Mouse (Mus musculus) left cerebral cortex, adult 6 months (tissue): Measurements from ENCODE around the gene Gm49322. TPM values are rescaled to one million over a fixed set of nuclear protein-coding genes. Genes with fewer than 3 reads are reported as not detected.

Experiments used
- long read RNA-seq, 2 experiments: library from polyadenylated mRNA; unstranded; transcript quantifications; one replicate each; pipeline ENCODE4 v2.0.0; 2019 to 2020
- polyA plus RNA-seq: library from polyadenylated mRNA; unstranded; fragments of <200 nt; fragmentation: Nextera tagmentation; gene quantifications from 2 replicates; pipeline ENCODE4 v1.2.3, GENCODE M21; 2021

Gene Gm49322
- 0.10 and 0.25 TPM in 2 replicates for polyA plus RNA-seq
- long read RNA-seq, experiment 1, full-length matches to known transcripts: 5 of 5 reads
- long read RNA-seq, experiment 1, partial matches to known transcripts: 0 of 5 reads
- long read RNA-seq, experiment 1, other reads (novel, unspliced or antisense): 0 of 5 reads
- long read RNA-seq, experiment 2, full-length matches to known transcripts: 3 of 6 reads
- long read RNA-seq, experiment 2, partial matches to known transcripts: 3 of 6 reads
- long read RNA-seq, experiment 2, other reads (novel, unspliced or antisense): 0 of 6 reads

DNA sequence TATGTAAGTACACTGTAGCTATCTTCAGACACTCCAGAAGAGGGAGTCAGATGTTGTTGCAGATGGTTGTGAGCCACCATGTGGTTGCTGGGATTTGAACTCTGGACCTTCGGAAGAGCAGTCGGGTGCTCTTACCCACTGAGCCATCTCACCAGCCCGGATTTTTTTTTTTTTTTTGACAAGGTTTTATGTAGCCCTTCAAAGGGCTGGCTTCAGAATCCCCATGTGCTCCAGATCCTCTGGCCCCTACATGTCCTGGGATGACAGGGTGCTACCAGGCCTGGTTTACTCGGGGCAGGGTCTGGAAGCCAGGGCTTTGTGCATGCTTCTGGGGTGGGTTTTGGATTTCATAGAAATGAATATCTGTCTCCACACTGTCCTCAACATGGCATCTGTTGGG, at the start of gene Gm49322:
Gene Gm49322, plus strand, starts transcription at position 301 of the 400 bp plus-strand sequence.

DNA sequence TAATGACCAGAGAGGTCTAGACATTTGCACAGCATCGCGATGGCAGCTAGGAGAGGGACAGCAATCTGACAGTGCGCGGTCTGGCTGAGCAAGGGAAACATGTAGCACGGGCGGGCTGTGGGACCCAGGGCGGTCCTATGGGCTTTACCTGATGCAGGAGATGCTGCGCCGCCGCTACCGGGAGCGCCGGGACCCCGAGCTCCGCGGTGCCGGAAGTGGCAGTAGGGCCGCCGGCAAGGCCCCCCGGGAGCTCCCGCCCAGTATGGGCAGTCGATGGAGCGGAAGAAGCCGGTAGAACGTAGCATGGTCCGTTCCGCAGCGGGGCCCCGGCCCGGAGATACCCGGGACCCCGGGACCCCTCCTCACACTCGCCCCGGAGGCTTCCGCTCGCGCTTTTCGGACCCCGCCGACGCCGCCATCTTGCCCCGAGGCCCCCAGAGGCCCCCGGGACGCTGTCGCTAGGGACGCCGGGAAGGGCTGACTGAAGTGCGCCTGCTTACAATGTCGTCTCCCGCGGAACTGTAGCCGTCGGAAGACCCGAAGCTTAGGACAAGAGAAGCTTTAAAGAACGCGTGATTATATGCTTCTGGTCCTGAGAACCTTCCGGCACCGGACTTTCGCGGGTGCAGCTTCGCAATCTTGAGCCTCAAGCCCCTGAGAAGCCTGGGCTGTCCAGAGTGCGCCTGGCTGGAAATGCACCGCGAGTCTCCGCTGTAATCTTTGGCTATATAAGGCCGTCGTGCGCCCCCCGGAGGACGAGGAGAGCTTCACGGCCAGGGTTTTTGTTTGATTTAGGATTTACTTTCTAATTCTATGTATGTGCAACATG, 44.5 kb upstream of the Gm49322 start, which contains the start of gene Rexo1:
Gene Rexo1, minus strand, starts transcription at position 445 of the 829 bp plus-strand sequence.

GRCm38 (mm10) chr10:80577195-80578130, 28.4 kb upstream of the Gm49322 start, which contains the start of gene Klf16:
Gene Klf16, minus strand, starts transcription at chr10:80577321.

GRCm38 (mm10) chr10:80589879-80590854, 15.7 kb upstream of the Gm49322 start, which contains the start of gene Abhd17a:
Gene Abhd17a, minus strand, starts transcription at chr10:80590341.

DNA sequence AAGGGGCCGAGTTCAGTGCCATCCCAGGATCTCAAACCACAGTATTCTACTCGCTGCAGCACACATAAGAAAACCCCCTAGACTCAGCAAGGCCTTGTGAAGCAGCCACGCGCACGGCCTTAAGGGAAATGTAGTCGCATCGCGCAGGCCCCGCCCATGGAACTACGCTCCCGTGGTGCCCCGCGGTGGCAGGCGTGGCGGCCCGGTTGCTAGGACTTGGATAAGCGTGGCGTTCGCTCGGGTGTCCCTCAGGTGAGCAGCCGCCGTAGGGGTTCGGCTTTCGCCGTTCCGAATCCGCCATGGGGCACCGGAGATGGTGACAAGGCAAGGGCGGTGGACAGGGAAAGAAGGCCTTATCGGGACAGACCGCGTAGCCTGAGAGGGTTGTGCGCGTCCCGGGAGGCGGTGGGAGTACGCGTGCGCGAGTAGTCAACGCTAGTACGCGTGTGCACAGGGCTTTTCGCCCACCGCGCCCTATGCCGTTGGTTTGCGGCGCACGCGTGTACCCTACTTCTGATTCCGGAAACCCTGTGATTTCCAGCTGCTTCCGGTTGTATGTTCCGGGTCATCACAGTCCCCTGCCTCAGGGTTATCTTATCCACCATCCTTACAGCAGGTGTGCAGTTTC, 3.0 kb upstream of the Gm49322 start, which contains the start of the genes Scamp4 and Adat3:
Gene Scamp4, plus strand, starts transcription at position 175 of the 628 bp plus-strand sequence.
Gene Adat3, plus strand, starts transcription at position 183 of the 628 bp plus-strand sequence.

GRCm38 (mm10) chr10:80622661-80623456, 17.0 kb downstream of the Gm49322 start, which contains the start of gene Csnk1g2:
Gene Csnk1g2, plus strand, starts transcription at chr10:80622838.

DNA sequence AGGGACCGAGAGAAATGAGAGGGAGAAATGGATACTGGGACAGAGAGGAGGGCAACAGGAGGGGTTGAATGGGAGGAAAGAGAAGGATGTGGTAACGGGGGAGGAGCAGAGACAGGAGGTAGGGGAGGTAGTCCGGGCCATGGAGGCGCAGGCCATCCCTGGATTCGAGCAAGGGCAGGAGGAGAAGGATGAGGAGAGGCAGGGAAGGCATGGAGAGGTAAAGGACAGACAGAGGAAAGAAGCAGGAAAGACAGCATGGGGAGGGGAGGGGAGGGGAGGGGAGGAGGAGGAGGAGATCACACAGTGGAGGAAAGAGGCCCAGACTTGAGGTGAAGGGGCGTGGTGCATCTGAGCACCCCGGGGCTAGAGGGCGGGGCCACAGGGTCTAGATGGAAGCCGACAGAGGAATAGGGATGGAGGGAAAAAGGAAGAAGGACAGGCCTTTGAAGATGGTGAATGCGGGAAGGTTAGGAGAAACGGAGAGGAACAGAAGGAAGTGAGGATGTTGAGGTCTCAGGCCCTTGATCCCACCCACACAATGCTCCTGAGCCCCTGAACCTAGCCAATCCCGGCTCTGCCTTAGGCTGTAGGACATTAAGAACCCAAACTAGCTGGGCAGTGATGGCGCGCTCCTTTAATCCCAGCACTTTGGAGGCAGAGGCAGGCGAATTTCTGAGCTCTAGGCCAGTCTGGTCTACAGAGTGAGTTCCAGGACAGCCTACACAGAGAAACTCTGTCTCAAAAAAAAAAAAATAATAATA, 51.2 kb downstream of the Gm49322 start, which contains the start of gene Btbd2:
Gene Btbd2, minus strand, starts transcription at position 209 of the 761 bp plus-strand sequence.

Other genes starting within 250 kb of the Gm49322 start
- gene Plk5, start 249.6 kb upstream of the Gm49322 start, polyA plus RNA-seq: 17.5 and 30.6 TPM in 2 replicates
- gene Mex3d, start 218.4 kb upstream of the Gm49322 start, polyA plus RNA-seq: 2.4 and 2.6 TPM in 2 replicates
- gene Mbd3, start 206.5 kb upstream of the Gm49322 start, polyA plus RNA-seq: 40.7 and 66.9 TPM in 2 replicates
- 1,219 and 1,315 TPM in 2 replicates for gene Uqcr11, start 199.2 kb upstream of the Gm49322 start, polyA plus RNA-seq
- 3.9 and 15.6 TPM in 2 replicates for gene Tcf3, start 172.4 kb upstream of the Gm49322 start, polyA plus RNA-seq
- gene Onecut3, start 111.2 kb upstream of the Gm49322 start, polyA plus RNA-seq: not detected in 2 replicates
- gene Atp8b3, start 66.9 kb upstream of the Gm49322 start, polyA plus RNA-seq: 0.04 TPM in 1 of 2 replicates, not detected in the other
- 16.6 and 17.7 TPM in 2 replicates for gene Rexo1, start 44.5 kb upstream of the Gm49322 start, polyA plus RNA-seq
- gene Klf16, start 28.7 kb upstream of the Gm49322 start, polyA plus RNA-seq: 10.4 and 18.6 TPM in 2 replicates
- gene Abhd17a, start 15.7 kb upstream of the Gm49322 start, polyA plus RNA-seq: 73.4 and 155 TPM in 2 replicates
- 85.6 and 95.7 TPM in 2 replicates for gene Scamp4, start 3.1 kb upstream of the Gm49322 start, polyA plus RNA-seq
- gene Adat3, start 3.1 kb upstream of the Gm49322 start, polyA plus RNA-seq: 2.4 and 2.9 TPM in 2 replicates
- gene Csnk1g2, start 16.8 kb downstream of the Gm49322 start, polyA plus RNA-seq: 27.8 and 30.7 TPM in 2 replicates
- gene Btbd2, start 51.0 kb downstream of the Gm49322 start, polyA plus RNA-seq: 23.3 and 91.7 TPM in 2 replicates
- 4.0 and 9.1 TPM in 2 replicates for gene Mknk2, start 72.1 kb downstream of the Gm49322 start, polyA plus RNA-seq
- gene Mob3a, start 96.0 kb downstream of the Gm49322 start, polyA plus RNA-seq: 8.4 and 9.9 TPM in 2 replicates
- gene Izumo4, start 96.2 kb downstream of the Gm49322 start, polyA plus RNA-seq: 49.5 and 65.0 TPM in 2 replicates
- 44.4 and 48.6 TPM in 2 replicates for gene Ap3d1, start 136.2 kb downstream of the Gm49322 start, polyA plus RNA-seq
- 1.6 and 2.7 TPM in 2 replicates for gene Dot1l, start 149.2 kb downstream of the Gm49322 start, polyA plus RNA-seq
- 5.5 and 41.9 TPM in 2 replicates for gene Sf3a2, start 192.2 kb downstream of the Gm49322 start, polyA plus RNA-seq
- 92.8 and 104 TPM in 2 replicates for gene Plekhj1, start 192.6 kb downstream of the Gm49322 start, polyA plus RNA-seq
- gene Amh, start 199.2 kb downstream of the Gm49322 start, polyA plus RNA-seq: 0.16 TPM in 1 of 2 replicates, not detected in the other
- gene Jsrp1, start 207.5 kb downstream of the Gm49322 start, polyA plus RNA-seq: 13.2 and 15.5 TPM in 2 replicates
- gene Oaz1, start 220.6 kb downstream of the Gm49322 start, polyA plus RNA-seq: 2,247 and 2,738 TPM in 2 replicates
- 22.3 and 23.9 TPM in 2 replicates for gene Lingo3, start 238.0 kb downstream of the Gm49322 start, polyA plus RNA-seq
- gene Lsm7, start 249.2 kb downstream of the Gm49322 start, polyA plus RNA-seq: 357 and 416 TPM in 2 replicates
- 17.6 and 18.7 TPM in 2 replicates for gene Sppl2b, start 249.3 kb downstream of the Gm49322 start, polyA plus RNA-seq